Mouse (Mus musculus) urinary bladder, adult 2 months (tissue): ENCODE data around the gene P2ry4. TPM values are rescaled to one million over a fixed set of nuclear protein-coding genes. Genes with fewer than 3 reads are reported as not detected.

Experiments
- DNase-seq: peaks from one replicate; pipeline ENCODE4 v3.0.0; 2022; ENCODE audit warnings: low spot score
- polyA plus RNA-seq: library from polyadenylated mRNA; depleted of rRNA; stranded (reverse); fragments of >200 nt; gene quantifications from 2 replicates; pipeline ENCODE4 v1.2.3, GENCODE M21; 2012; rRNA removed

The P2ry4 gene
- 0.01 TPM in 2 replicates for polyA plus RNA-seq

- DNase-seq: no peak
Observed at GRCm38 (mm10) chrX:100594791-100595190, at the start of gene P2ry4. Gene P2ry4 (minus strand): TSS chrX:100594869.

GRCm38 (mm10) chrX:100638477-100638876 lies 43.8 kb upstream of the P2ry4 start:
- DNase-seq: no peak

- DNase-seq: no peak
Observed at GRCm38 (mm10) chrX:100629076-100629475, 34.4 kb upstream of the P2ry4 start.

- DNase-seq: peak; percentile 52
Observed at GRCm38 (mm10) chrX:100625802-100626793, 31.4 kb upstream of the P2ry4 start, which contains the start of gene Pdzd11. Gene Pdzd11 (minus strand): TSS chrX:100626568.

GRCm38 (mm10) chrX:100625546-100625801 lies 30.8 kb upstream of the P2ry4 start, which contains the start of gene Kif4:
Gene Kif4 (plus strand): TSS chrX:100625737.
- no peak for DNase-seq

- no peak for DNase-seq
Observed at GRCm38 (mm10) chrX:100625146-100625545, 30.5 kb upstream of the P2ry4 start.

- DNase-seq: no peak
Observed at GRCm38 (mm10) chrX:100624242-100624641, 29.6 kb upstream of the P2ry4 start.

- no peak for DNase-seq
Observed at GRCm38 (mm10) chrX:100621366-100621765, 26.7 kb upstream of the P2ry4 start.

GRCm38 (mm10) chrX:100618488-100618887 lies 23.8 kb upstream of the P2ry4 start:
- DNase-seq: no peak

GRCm38 (mm10) chrX:100605314-100605713 lies 10.6 kb upstream of the P2ry4 start, which contains the start of gene Arr3:
Gene Arr3 (plus strand): TSS chrX:100605497.
- no peak for DNase-seq

GRCm38 (mm10) chrX:100599755-100600154 lies 5.1 kb upstream of the P2ry4 start:
- DNase-seq: no peak

GRCm38 (mm10) chrX:100597439-100597838 lies 2.8 kb upstream of the P2ry4 start:
- DNase-seq: no peak

- no peak for DNase-seq
Observed at GRCm38 (mm10) chrX:100571951-100572350, 22.7 kb downstream of the P2ry4 start, which contains the start of gene Awat1. Gene Awat1 (plus strand): TSS chrX:100572251.

- no peak for DNase-seq
Observed at GRCm38 (mm10) chrX:100565696-100566095, 29.0 kb downstream of the P2ry4 start.

GRCm38 (mm10) chrX:100556026-100556425 lies 38.6 kb downstream of the P2ry4 start:
- DNase-seq: no peak

Other genes with a start within 250 kb of the P2ry4 start
- not detected in 2 replicates for gene Otud6a, start 165.9 kb downstream of the P2ry4 start, polyA plus RNA-seq
- 0.37 and 0.69 TPM in 2 replicates for gene Awat2, start 152.2 kb downstream of the P2ry4 start, polyA plus RNA-seq
- gene Igbp1, start 100.6 kb downstream of the P2ry4 start, polyA plus RNA-seq: 64.4 and 68.7 TPM in 2 replicates
- gene Dgat2l6, start 70.0 kb downstream of the P2ry4 start, polyA plus RNA-seq: not detected in 2 replicates
- not detected in 2 replicates for gene Awat1, start 22.6 kb downstream of the P2ry4 start, polyA plus RNA-seq
- not detected in 2 replicates for gene Arr3, start 10.6 kb upstream of the P2ry4 start, polyA plus RNA-seq
- 0.56 and 0.63 TPM in 2 replicates for gene Kif4, start 30.9 kb upstream of the P2ry4 start, polyA plus RNA-seq
- 38.6 and 43.5 TPM in 2 replicates for gene Pdzd11, start 31.7 kb upstream of the P2ry4 start, polyA plus RNA-seq
- 0.28 and 0.45 TPM in 2 replicates for gene Gdpd2, start 135.0 kb upstream of the P2ry4 start, polyA plus RNA-seq
- gene Dlg3, start 172.9 kb upstream of the P2ry4 start, polyA plus RNA-seq: 29.3 and 33.7 TPM in 2 replicates